Mouse (Mus musculus) MEL-GATA-1-ER (cell line): ENCODE results near the gene Bex6.
"Not testable (repeated sequence)": the region's sequence is repeated elsewhere in the genome, so short reads cannot be mapped to it uniquely, and the experiment has no call there.

Experiments
- DNase-seq: peaks from one replicate; pipeline ENCODE4 v3.0.0-alpha.2; 2012; ENCODE audit warnings: low read depth; ENCODE audit errors: extremely low read depth

Bex6 gene

GRCm38 (mm10) chr16:32173401-32173800 is 6.2 kb upstream of the Bex6 start:
- DNase-seq: no peak

GRCm38 (mm10) chr16:32174340-32175005 is 5.2 kb upstream of the Bex6 start:
- DNase-seq: no peak

GRCm38 (mm10) chr16:32175029-32175428 is 4.6 kb upstream of the Bex6 start:
- no peak for DNase-seq

- DNase-seq: no peak
These were observed 2.5 kb upstream of the Bex6 start for GRCm38 (mm10) chr16:32176896-32177686.

GRCm38 (mm10) chr16:32186056-32186455 is 6.4 kb downstream of the Bex6 start:
- DNase-seq: no peak

- DNase-seq: no peak
These were observed 9.5 kb downstream of the Bex6 start for GRCm38 (mm10) chr16:32189109-32189508.

- DNase-seq: no peak
These were observed 10.4 kb downstream of the Bex6 start for GRCm38 (mm10) chr16:32190011-32190441.

- DNase-seq: no peak
These were observed 20.8 kb downstream of the Bex6 start for GRCm38 (mm10) chr16:32200256-32201003.

- no peak for DNase-seq
These were observed 21.3 kb downstream of the Bex6 start for GRCm38 (mm10) chr16:32201004-32201325.

- DNase-seq: peak; percentile 58
These were observed 23.1 kb downstream of the Bex6 start for GRCm38 (mm10) chr16:32202681-32203080.

GRCm38 (mm10) chr16:32204902-32205301 is 25.3 kb downstream of the Bex6 start:
- peak; percentile 28 for DNase-seq

GRCm38 (mm10) chr16:32214156-32214555 is 34.5 kb downstream of the Bex6 start:
- DNase-seq: no peak

GRCm38 (mm10) chr16:32214804-32215576 is 35.4 kb downstream of the Bex6 start:
- no peak for DNase-seq

GRCm38 (mm10) chr16:32221803-32222202 is 42.2 kb downstream of the Bex6 start:
- DNase-seq: no peak

GRCm38 (mm10) chr16:32222399-32222798 is 42.8 kb downstream of the Bex6 start:
- DNase-seq: no peak

GRCm38 (mm10) chr16:32232050-32232449 is 52.4 kb downstream of the Bex6 start:
- DNase-seq: not testable (repeated sequence)
